Mouse (Mus musculus): Measurements from ENCODE around the gene Ctf1.

DNA sequence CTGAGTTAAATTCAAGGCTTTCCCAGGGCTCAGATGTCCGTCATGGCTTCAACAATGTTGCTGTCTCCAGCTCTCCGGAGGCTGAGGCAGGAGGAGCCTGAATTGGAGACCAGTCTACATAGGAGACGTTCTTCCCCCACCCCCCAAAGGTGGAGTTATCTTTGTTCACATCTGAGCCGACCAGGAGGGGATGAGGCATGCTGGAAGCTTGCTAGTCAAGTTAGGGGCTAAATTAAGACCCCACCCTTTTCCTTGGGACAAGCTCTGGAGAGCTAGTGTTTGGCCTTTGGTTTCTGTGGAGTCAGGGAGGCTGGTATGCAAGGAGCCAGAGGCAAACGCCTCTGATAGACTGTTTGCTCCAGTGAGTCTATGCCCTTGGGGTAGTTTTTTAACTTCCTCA, 40.6 kb downstream of the Ctf1 start:
- TF ChIP-seq ZNF384 (IDR thresholded peaks at IDR 0.05; ENCODE audit: low read depth, low read length) = no peak
- TF ChIP-seq CHD2 (IDR thresholded peaks at IDR 0.05; ENCODE audit: low read depth, low read length) = no peak
- no peak for TF ChIP-seq MAFK (IDR thresholded peaks at IDR 0.05; ENCODE audit: insufficient read depth, low read depth, low read length)
- TF ChIP-seq HCFC1 (IDR thresholded peaks at IDR 0.05; ENCODE audit: borderline replicate concordance, insufficient read depth, low read length) = no peak
- TF ChIP-seq ZC3H11A (IDR thresholded peaks at IDR 0.05; ENCODE audit: borderline replicate concordance, low read depth, low read length) = no peak
